Mouse (Mus musculus): ENCODE results near the gene Tfcp2l1. TPM values are rescaled to one million over a fixed set of nuclear protein-coding genes. Genes with fewer than 3 reads are reported as not detected.

The Tfcp2l1 gene
- total and polyA plus RNA-seq, 3 experiments = 0.32 to 0.47 (median 0.33) TPM

- no peak for DNase-seq
- 76% methylated on average over 4 of the region's 4 CpGs for WGBS
- intact Hi-C loops (cut with DNase I) = no loop called here
Measured at GRCm38 (mm10) chr1:118645701-118646100, 18.0 kb downstream of the Tfcp2l1 start.

DNA sequence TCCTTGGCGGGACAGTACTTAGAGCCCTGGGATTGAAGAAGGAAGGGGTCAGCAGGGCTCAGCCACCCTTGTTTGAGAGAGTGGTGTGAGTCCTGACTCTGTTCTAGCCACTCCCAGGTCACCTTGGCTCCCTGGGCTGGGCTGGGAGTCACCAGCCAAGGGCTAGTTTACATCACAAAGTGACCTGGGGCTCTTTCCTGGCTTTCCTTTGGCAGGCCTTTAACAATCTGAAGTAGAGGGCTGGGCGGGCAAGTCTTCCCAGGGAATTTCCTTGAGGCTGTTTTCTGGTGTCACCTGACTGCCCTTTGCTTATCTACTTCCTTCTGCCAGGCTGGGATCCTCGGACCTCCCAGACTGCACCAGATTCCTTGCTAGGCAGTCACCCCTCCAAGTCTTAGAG, 20.3 kb downstream of the Tfcp2l1 start:
- no peaks in the 10 kb centered on the region for H3K4me1 ChIP-seq (ENCODE audit: control insufficient read depth, insufficient read depth, low read length)
- no peak overlapping the region for H3K27ac ChIP-seq
- TF ChIP-seq CTCF (IDR thresholded peaks at IDR 0.05) (no peak), POLR2A (IDR thresholded peaks at IDR 0.05; ENCODE audit: insufficient read depth, low read depth, low read length) (no peak), EP300 (IDR thresholded peaks at IDR 0.05; ENCODE audit: insufficient read depth, low read depth, low read length) (no peak)
- no peak overlapping the region for H3K9ac ChIP-seq (ENCODE audit: low read depth, low read length)
- 57% methylated on average over 3 of the region's 3 CpGs for WGBS
- no peaks in the 10 kb centered on the region for H3K27me3 ChIP-seq (ENCODE audit: control insufficient read depth, insufficient read depth, low read length)
- no peak overlapping the region for H3K4me3 ChIP-seq
- H3K79me2 ChIP-seq (replicated peaks; ENCODE audit: control insufficient read depth, insufficient read depth, low read length) = no peaks in the 10 kb centered on the region
- intact Hi-C loops (cut with DNase I) = no loop called here
- no peaks in the 10 kb centered on the region for H3K36me3 ChIP-seq (ENCODE audit: control insufficient read depth, insufficient read depth, low read length)
- no peak for DNase-seq

More at GRCm38 (mm10) chr1:118645701-118646100, 18.0 kb downstream of the Tfcp2l1 start:
- Histone ChIP-seq H3K9ac (ENCODE audit: low read depth, low read length) (no peak overlapping the region), H3K27ac (no peak overlapping the region), H3K36me3 (ENCODE audit: control insufficient read depth, insufficient read depth, low read length) (no peaks in the 10 kb centered on the region), H3K4me1 (ENCODE audit: control insufficient read depth, insufficient read depth, low read length) (no peaks in the 10 kb centered on the region), H3K27me3 (ENCODE audit: control insufficient read depth, insufficient read depth, low read length) (no peaks in the 10 kb centered on the region), H3K79me2 (replicated peaks; ENCODE audit: control insufficient read depth, insufficient read depth, low read length) (no peaks in the 10 kb centered on the region), H3K4me3 (no peak overlapping the region)
- no peak for TF ChIP-seq CTCF (IDR thresholded peaks at IDR 0.05)
- TF ChIP-seq EP300 (IDR thresholded peaks at IDR 0.05; ENCODE audit: insufficient read depth, low read depth, low read length) = no peak
- TF ChIP-seq POLR2A (IDR thresholded peaks at IDR 0.05; ENCODE audit: insufficient read depth, low read depth, low read length) = no peak

DNA sequence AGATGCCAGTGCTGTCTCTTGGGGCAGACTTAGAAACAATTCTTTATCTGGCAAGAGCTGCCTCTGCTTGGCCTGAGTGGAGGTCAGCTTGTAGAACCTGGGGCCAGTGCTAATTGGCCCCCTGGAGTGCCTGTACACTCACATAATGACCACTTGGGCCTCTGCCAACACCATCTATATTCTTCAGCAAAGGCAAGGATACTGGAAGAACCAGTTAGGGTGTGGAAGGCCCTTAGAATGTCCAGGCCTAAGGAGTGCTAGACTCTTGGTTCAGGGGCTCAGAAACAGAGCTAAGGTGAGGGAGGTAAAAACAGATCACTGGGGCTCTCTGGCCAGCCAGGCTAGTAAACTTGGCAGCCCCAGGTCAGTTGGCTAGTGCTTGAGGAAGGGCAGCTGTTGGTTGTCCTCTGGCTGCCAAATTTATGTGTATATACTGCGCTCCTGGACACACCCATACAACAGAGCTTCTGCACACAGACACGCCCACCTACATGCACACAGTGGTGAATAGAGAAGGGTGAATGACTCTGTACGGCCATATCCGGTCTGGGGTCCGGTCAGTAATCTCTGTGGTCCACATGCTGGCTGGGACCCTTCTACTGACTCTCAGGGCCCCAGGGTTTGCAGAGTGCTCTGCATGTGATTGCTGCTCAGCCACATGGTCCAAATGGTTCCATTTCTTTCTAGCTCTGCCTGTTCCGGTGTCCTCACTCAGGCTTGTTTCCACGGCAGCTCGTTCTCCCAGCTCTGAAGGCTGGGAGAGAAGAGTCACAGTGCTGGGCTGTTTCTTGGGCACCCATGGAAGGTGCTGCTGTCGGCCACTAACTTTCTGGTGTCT, 22.4 kb downstream of the Tfcp2l1 start:
- H3K9ac ChIP-seq (ENCODE audit: low read depth, low read length) = no peak overlapping the region
- WGBS = 63% methylated on average over 9 of the region's 9 CpGs
- no peaks in the 10 kb centered on the region for H3K4me1 ChIP-seq (ENCODE audit: control insufficient read depth, insufficient read depth, low read length)
- no peak overlapping the region for H3K4me3 ChIP-seq
- H3K79me2 ChIP-seq (replicated peaks; ENCODE audit: control insufficient read depth, insufficient read depth, low read length) = no peaks in the 10 kb centered on the region
- intact Hi-C loops (cut with DNase I) = no loop called here
- H3K36me3 ChIP-seq (ENCODE audit: control insufficient read depth, insufficient read depth, low read length) = no peaks in the 10 kb centered on the region
- H3K27me3 ChIP-seq (ENCODE audit: control insufficient read depth, insufficient read depth, low read length) = no peaks in the 10 kb centered on the region
- no peak for DNase-seq
- H3K27ac ChIP-seq = no peak overlapping the region
- TF ChIP-seq POLR2A (IDR thresholded peaks at IDR 0.05; ENCODE audit: insufficient read depth, low read depth, low read length) = no peak
- TF ChIP-seq EP300 (IDR thresholded peaks at IDR 0.05; ENCODE audit: insufficient read depth, low read depth, low read length) = no peak
- TF ChIP-seq CTCF (IDR thresholded peaks at IDR 0.05) = no peak

GRCm38 (mm10) chr1:118650771-118651080, 23.0 kb downstream of the Tfcp2l1 start:
- Histone ChIP-seq H3K4me1 (ENCODE audit: control insufficient read depth, insufficient read depth, low read length) (no peaks in the 10 kb centered on the region), H3K27me3 (ENCODE audit: control insufficient read depth, insufficient read depth, low read length) (no peaks in the 10 kb centered on the region), H3K4me3 (no peak overlapping the region), H3K27ac (no peak overlapping the region), H3K79me2 (replicated peaks; ENCODE audit: control insufficient read depth, insufficient read depth, low read length) (no peaks in the 10 kb centered on the region), H3K9ac (ENCODE audit: low read depth, low read length) (no peak overlapping the region), H3K36me3 (ENCODE audit: control insufficient read depth, insufficient read depth, low read length) (no peaks in the 10 kb centered on the region)
- intact Hi-C loops (cut with DNase I) = no loop called here
- WGBS = 42% methylated on average over 3 of the region's 3 CpGs
- no peak for DNase-seq
- TF ChIP-seq EP300 (IDR thresholded peaks at IDR 0.05; ENCODE audit: insufficient read depth, low read depth, low read length) = no peak
- TF ChIP-seq CTCF (IDR thresholded peaks at IDR 0.05) = no peak
- TF ChIP-seq POLR2A (IDR thresholded peaks at IDR 0.05; ENCODE audit: insufficient read depth, low read depth, low read length) = no peak

- Histone ChIP-seq H3K4me3 (no peak overlapping the region), H3K79me2 (replicated peaks; ENCODE audit: control insufficient read depth, insufficient read depth, low read length) (no peaks in the 10 kb centered on the region), H3K9ac (ENCODE audit: low read depth, low read length) (no peak overlapping the region), H3K27ac (no peak overlapping the region), H3K36me3 (ENCODE audit: control insufficient read depth, insufficient read depth, low read length) (no peaks in the 10 kb centered on the region), H3K27me3 (ENCODE audit: control insufficient read depth, insufficient read depth, low read length) (no peaks in the 10 kb centered on the region), H3K4me1 (ENCODE audit: control insufficient read depth, insufficient read depth, low read length) (no peaks in the 10 kb centered on the region)
- intact Hi-C loops (cut with DNase I) = no loop called here
- TF ChIP-seq POLR2A (IDR thresholded peaks at IDR 0.05; ENCODE audit: insufficient read depth, low read depth, low read length) (no peak), CTCF (IDR thresholded peaks at IDR 0.05) (no peak), EP300 (IDR thresholded peaks at IDR 0.05; ENCODE audit: insufficient read depth, low read depth, low read length) (no peak)
- WGBS = 68% methylated on average over 6 of the region's 6 CpGs
- DNase-seq = no peak
Measured at GRCm38 (mm10) chr1:118658716-118659115, 31.0 kb downstream of the Tfcp2l1 start.

DNA sequence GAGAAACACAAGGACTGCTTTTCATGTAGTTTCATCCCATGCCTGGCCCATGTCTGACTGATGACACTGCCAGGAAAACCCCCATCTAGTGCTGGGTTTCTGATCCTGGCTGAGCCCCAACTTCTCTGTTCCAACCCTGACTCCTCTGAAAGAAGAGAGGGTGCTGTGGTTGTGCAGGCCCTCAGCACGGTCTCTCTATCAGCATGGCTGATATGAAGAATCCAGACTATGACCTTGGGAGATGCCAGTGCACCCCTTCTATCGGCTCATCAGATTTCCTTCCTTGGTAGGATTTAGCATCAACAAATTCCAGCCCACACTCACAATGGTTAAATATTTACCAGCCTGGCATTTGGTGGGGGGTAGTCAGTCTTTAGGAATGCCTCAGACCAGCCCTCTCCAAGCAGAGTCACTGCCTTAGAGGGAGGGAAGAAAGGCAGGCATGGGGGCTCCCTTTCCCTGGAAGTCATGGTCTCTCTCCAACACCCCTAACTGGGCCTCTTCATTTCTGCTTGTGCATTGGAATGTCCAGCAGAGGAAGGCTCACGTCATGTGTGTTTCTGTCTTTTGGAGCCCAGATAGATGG, 33.2 kb downstream of the Tfcp2l1 start:
- intact Hi-C loops (cut with DNase I) = no loop called here
- no peaks in the 10 kb centered on the region for H3K27me3 ChIP-seq (ENCODE audit: control insufficient read depth, insufficient read depth, low read length)
- DNase-seq = no peak
- H3K4me1 ChIP-seq (ENCODE audit: control insufficient read depth, insufficient read depth, low read length) = no peaks in the 10 kb centered on the region
- H3K9ac ChIP-seq (ENCODE audit: low read depth, low read length) = no peak overlapping the region
- no peak overlapping the region for H3K27ac ChIP-seq
- H3K79me2 ChIP-seq (replicated peaks; ENCODE audit: control insufficient read depth, insufficient read depth, low read length) = no peaks in the 10 kb centered on the region
- no peak overlapping the region for H3K4me3 ChIP-seq
- WGBS = 64% methylated on average over 3 of the region's 3 CpGs
- no peak for TF ChIP-seq CTCF (IDR thresholded peaks at IDR 0.05)
- TF ChIP-seq EP300 (IDR thresholded peaks at IDR 0.05; ENCODE audit: insufficient read depth, low read depth, low read length) = no peak
- TF ChIP-seq POLR2A (IDR thresholded peaks at IDR 0.05; ENCODE audit: insufficient read depth, low read depth, low read length) = no peak
- no peaks in the 10 kb centered on the region for H3K36me3 ChIP-seq (ENCODE audit: control insufficient read depth, insufficient read depth, low read length)
